Mouse (Mus musculus) erythroblast, adult 5-6 weeks (primary cell): ENCODE data around the gene Mecom. TPM values are rescaled to one million over a fixed set of nuclear protein-coding genes. Genes with fewer than 3 reads are reported as not detected.

Experiments used
- ATAC-seq: replicated peaks from 2 replicates; pipeline ENCODE4 v1.8.0; 2016; ENCODE audit warnings: moderate number of reproducible peaks, mild to moderate bottlenecking, moderate TSS enrichment, inconsistent platforms; ENCODE audit not compliant: poor library complexity, low FRiP score, severe bottlenecking
- total RNA-seq, 2 experiments: library from RNA; stranded (forward) in 1 of 2; stranded (reverse) in 1 of 2; fragments of 150-400 nt in 1 of 2; fragments of 200-764, 138-1000 nt in 1 of 2; gene quantifications; 2 replicates each; pipeline versions ENCODE4 v1.2.3 to v1.2.4; 2015 to 2017; ENCODE audit warnings: low replicate concordance in 2 of 2

The Mecom gene
- total RNA-seq, 2 experiments from 2014 or later: 0.58 TPM; not detected in 1

GRCm38 (mm10) chr3:30014279-30014678 is 533.5 kb downstream of the Mecom start:
- ATAC-seq: no peak

GRCm38 (mm10) chr3:30013416-30013815 is 534.4 kb downstream of the Mecom start:
- no peak for ATAC-seq

- no peak for ATAC-seq
Measured at GRCm38 (mm10) chr3:30012666-30013365, 535.0 kb downstream of the Mecom start.

- no peak for ATAC-seq
Measured at GRCm38 (mm10) chr3:30012150-30012549, 535.7 kb downstream of the Mecom start.

- ATAC-seq: no peak
Measured at GRCm38 (mm10) chr3:30011712-30012111, 536.1 kb downstream of the Mecom start.

GRCm38 (mm10) chr3:30010889-30011288 is 536.9 kb downstream of the Mecom start:
- no peak for ATAC-seq

GRCm38 (mm10) chr3:30009596-30009995 is 538.2 kb downstream of the Mecom start:
- ATAC-seq: no peak

- ATAC-seq: no peak
Measured at GRCm38 (mm10) chr3:30004888-30005405, 542.9 kb downstream of the Mecom start.

- no peak for ATAC-seq
Measured at GRCm38 (mm10) chr3:30000260-30000659, 547.5 kb downstream of the Mecom start.

GRCm38 (mm10) chr3:29999035-29999434 is 548.8 kb downstream of the Mecom start:
- ATAC-seq: no peak

- ATAC-seq: no peak
Measured at GRCm38 (mm10) chr3:29997068-29997467, 550.7 kb downstream of the Mecom start.

- ATAC-seq: no peak
Measured at GRCm38 (mm10) chr3:29993346-29993745, 554.5 kb downstream of the Mecom start.

- no peak for ATAC-seq
Measured at GRCm38 (mm10) chr3:29991523-29991922, 556.3 kb downstream of the Mecom start.

GRCm38 (mm10) chr3:29984431-29984830 is 563.4 kb downstream of the Mecom start:
- ATAC-seq: no peak

GRCm38 (mm10) chr3:29981259-29981910 is 566.4 kb downstream of the Mecom start:
- no peak for ATAC-seq

- no peak for ATAC-seq
Measured at GRCm38 (mm10) chr3:29980531-29980930, 567.3 kb downstream of the Mecom start.

- no peak for ATAC-seq
Measured at GRCm38 (mm10) chr3:29976580-29976979, 571.2 kb downstream of the Mecom start.

- no peak for ATAC-seq
Measured at GRCm38 (mm10) chr3:29968433-29968949, 579.3 kb downstream of the Mecom start.

- ATAC-seq: no peak
Measured at GRCm38 (mm10) chr3:29963953-29964352, 583.9 kb downstream of the Mecom start.

- no peak for ATAC-seq
Measured at GRCm38 (mm10) chr3:29963447-29963846, 584.4 kb downstream of the Mecom start.

GRCm38 (mm10) chr3:29959051-29959450 is 588.8 kb downstream of the Mecom start:
- ATAC-seq: no peak
